Mouse (Mus musculus) ovary, postnatal 10 days (tissue): ENCODE data around the gene Pcgf3.

Experiments used
- DNase-seq: peaks from one replicate; pipeline ENCODE4 v3.0.0; 2022; ENCODE audit warnings: low spot score

The Pcgf3 gene

GRCm38 (mm10) chr5:108461082-108462065 is at the start of gene Pcgf3:
TSS of gene Pcgf3 (plus strand) at chr5:108461232.
- peak; percentile 91 for DNase-seq

GRCm38 (mm10) chr5:108414711-108415110 is 46.3 kb upstream of the Pcgf3 start:
- DNase-seq: no peak

- no peak for DNase-seq
Observed at GRCm38 (mm10) chr5:108422741-108423140, 38.3 kb upstream of the Pcgf3 start.

GRCm38 (mm10) chr5:108423427-108423826 is 37.6 kb upstream of the Pcgf3 start:
- no peak for DNase-seq

- no peak for DNase-seq
Observed at GRCm38 (mm10) chr5:108427186-108427585, 33.8 kb upstream of the Pcgf3 start.

GRCm38 (mm10) chr5:108431196-108431595 is 29.8 kb upstream of the Pcgf3 start:
- no peak for DNase-seq

- DNase-seq: peak; percentile 75
Observed at GRCm38 (mm10) chr5:108433804-108434587, 27.0 kb upstream of the Pcgf3 start, which contains the start of gene Atp5k. TSS of gene Atp5k (minus strand) at chr5:108434448.

- no peak for DNase-seq
Observed at GRCm38 (mm10) chr5:108436101-108436500, 24.9 kb upstream of the Pcgf3 start.

- no peak for DNase-seq
Observed at GRCm38 (mm10) chr5:108446973-108447372, 14.1 kb upstream of the Pcgf3 start.

- DNase-seq: no peak
Observed at GRCm38 (mm10) chr5:108447857-108448256, 13.2 kb upstream of the Pcgf3 start.

- DNase-seq: peak; percentile 41
Observed at GRCm38 (mm10) chr5:108448785-108449668, 12.0 kb upstream of the Pcgf3 start, which contains the start of gene Mfsd7a. TSS of gene Mfsd7a (minus strand) at chr5:108448891.

- DNase-seq: no peak
Observed at GRCm38 (mm10) chr5:108450837-108451540, 10.0 kb upstream of the Pcgf3 start.

GRCm38 (mm10) chr5:108451611-108452010 is 9.4 kb upstream of the Pcgf3 start:
- DNase-seq: no peak

GRCm38 (mm10) chr5:108452422-108452821 is 8.6 kb upstream of the Pcgf3 start:
- DNase-seq: no peak

- no peak for DNase-seq
Observed at GRCm38 (mm10) chr5:108454094-108454493, 6.9 kb upstream of the Pcgf3 start.

GRCm38 (mm10) chr5:108458706-108459105 is 2.3 kb upstream of the Pcgf3 start:
- DNase-seq: no peak

GRCm38 (mm10) chr5:108460461-108460860 is 571 bp upstream of the Pcgf3 start:
- no peak for DNase-seq

GRCm38 (mm10) chr5:108462446-108462845 is 1.4 kb downstream of the Pcgf3 start:
- DNase-seq: no peak

GRCm38 (mm10) chr5:108465131-108465891 is 4.3 kb downstream of the Pcgf3 start:
- no peak for DNase-seq

- DNase-seq: no peak
Observed at GRCm38 (mm10) chr5:108466647-108467046, 5.6 kb downstream of the Pcgf3 start.
